Mouse (Mus musculus): ENCODE measurements around the gene Nap1l4.

- TF ChIP-seq POLR2A (IDR thresholded peaks at IDR 0.05; ENCODE audit: low read depth, low read length): no peak
- no peak for TF ChIP-seq CTCF (IDR thresholded peaks at IDR 0.05; ENCODE audit: extremely low read depth, insufficient read depth, insufficient read length, insufficient replicate concordance)
Observed at GRCm38 (mm10) chr7:143594865-143595264, 46.0 kb upstream of the Nap1l4 start.
